Mouse (Mus musculus): Measurements from ENCODE around the gene Fbn1. TPM values are rescaled to one million over a fixed set of nuclear protein-coding genes. Genes with fewer than 3 reads are reported as not detected.

The Fbn1 gene
- polyA plus RNA-seq, 1 experiment from 2014 or later, result 33.6 TPM

- Histone ChIP-seq H3K27me3 (ENCODE audit: control insufficient read depth, insufficient read depth, low read length) (no peaks in the 10 kb centered on the region), H3K36me3 (ENCODE audit: control insufficient read depth, insufficient read depth, low read length) (peaks cover 7% of the 10 kb centered on the region), H3K4me2 (ENCODE audit: low read length) (no peak overlapping the region), H3K4me3 (ENCODE audit: control insufficient read depth in 1 of 2, insufficient read depth in 1 of 2, low read depth in 1 of 2, low read length in 2 of 2) (no peak overlapping the region), H3K9me3 (ENCODE audit: control insufficient read depth, low read length) (no peaks in the 10 kb centered on the region), H3K27ac (replicated peaks in 1 of 2; ENCODE audit: control insufficient read depth in 1 of 2, insufficient read depth in 1 of 2, low read depth in 2 of 2, low read length in 2 of 2) (peak overlapping the region; percentile 57 to 71), H3K4me1 (ENCODE audit: control insufficient read depth in 2 of 2, insufficient read depth in 2 of 2, low read length in 2 of 2) (no peaks in the 10 kb centered on the region), H3K9ac (ENCODE audit: low read length) (no peak overlapping the region)
- ATAC-seq (ENCODE audit: insufficient number of reproducible peaks, insufficient read depth, low FRiP score, low read depth), result no peak
- WGBS, result 80% methylated on average over 15 of the region's 15 CpGs
These were observed 95.4 kb downstream of the Fbn1 start for GRCm38 (mm10) chr2:125412351-125412750.

- peak overlapping the region; percentile 57 to 71; a peak in 3 of 4 replicates for H3K27ac ChIP-seq (replicated peaks in 1 of 2; ENCODE audit: control insufficient read depth in 1 of 2, insufficient read depth in 1 of 2, low read depth in 2 of 2, low read length in 2 of 2)
- no peak overlapping the region for H3K9ac ChIP-seq (ENCODE audit: low read length)
- peaks cover 7% of the 10 kb centered on the region for H3K36me3 ChIP-seq (ENCODE audit: control insufficient read depth, insufficient read depth, low read length)
- no peaks in the 10 kb centered on the region for H3K9me3 ChIP-seq (ENCODE audit: control insufficient read depth, low read length)
- H3K4me3 ChIP-seq (ENCODE audit: control insufficient read depth in 1 of 2, insufficient read depth in 1 of 2, low read depth in 1 of 2, low read length in 2 of 2), result no peak overlapping the region
- H3K4me2 ChIP-seq (ENCODE audit: low read length), result no peak overlapping the region
- 52% methylated on average over 3 of the region's 3 CpGs for WGBS
- H3K4me1 ChIP-seq (ENCODE audit: control insufficient read depth in 2 of 2, insufficient read depth in 2 of 2, low read length in 2 of 2), result no peaks in the 10 kb centered on the region
- 0 out of 2 replicates have a peak, but pooled peaks have one; percentile 43 for ATAC-seq (ENCODE audit: insufficient number of reproducible peaks, insufficient read depth, low FRiP score, low read depth)
- H3K27me3 ChIP-seq (ENCODE audit: control insufficient read depth, insufficient read depth, low read length), result no peaks in the 10 kb centered on the region
These were observed 96.0 kb downstream of the Fbn1 start for GRCm38 (mm10) chr2:125411777-125412176.

- no peak overlapping the region for H3K4me3 ChIP-seq (ENCODE audit: control insufficient read depth in 1 of 2, insufficient read depth in 1 of 2, low read depth in 1 of 2, low read length in 2 of 2)
- H3K4me2 ChIP-seq (ENCODE audit: low read length), result no peak overlapping the region
- no peaks in the 10 kb centered on the region for H3K4me1 ChIP-seq (ENCODE audit: control insufficient read depth in 2 of 2, insufficient read depth in 2 of 2, low read length in 2 of 2)
- ATAC-seq (ENCODE audit: insufficient number of reproducible peaks, insufficient read depth, low FRiP score, low read depth), result no peak
- H3K27ac ChIP-seq (replicated peaks in 1 of 2; ENCODE audit: control insufficient read depth in 1 of 2, insufficient read depth in 1 of 2, low read depth in 2 of 2, low read length in 2 of 2), result no peak overlapping the region; a peak in 1 of 4 replicates
- peaks cover 9% of the 10 kb centered on the region; the same call in 1 of the 2 replicates for H3K36me3 ChIP-seq (ENCODE audit: control insufficient read depth, insufficient read depth, low read length)
- H3K9me3 ChIP-seq (ENCODE audit: control insufficient read depth, low read length), result no peaks in the 10 kb centered on the region
- no peaks in the 10 kb centered on the region for H3K27me3 ChIP-seq (ENCODE audit: control insufficient read depth, insufficient read depth, low read length)
- H3K9ac ChIP-seq (ENCODE audit: low read length), result no peak overlapping the region
- WGBS, result 71% methylated on average over 4 of the region's 4 CpGs
These were observed 103.2 kb downstream of the Fbn1 start for GRCm38 (mm10) chr2:125404509-125405105.

GRCm38 (mm10) chr2:125402276-125402675 is 105.5 kb downstream of the Fbn1 start:
- no peak overlapping the region for H3K27ac ChIP-seq (replicated peaks in 1 of 2; ENCODE audit: control insufficient read depth in 1 of 2, insufficient read depth in 1 of 2, low read depth in 2 of 2, low read length in 2 of 2)
- ATAC-seq (ENCODE audit: insufficient number of reproducible peaks, insufficient read depth, low FRiP score, low read depth), result no peak
- WGBS, result 92% methylated on average over 1 of the region's 1 CpGs

GRCm38 (mm10) chr2:125400121-125400520 is 107.7 kb downstream of the Fbn1 start:
- H3K27me3 ChIP-seq (ENCODE audit: control insufficient read depth, insufficient read depth, low read length), result no peaks in the 10 kb centered on the region
- H3K4me1 ChIP-seq (ENCODE audit: control insufficient read depth in 2 of 2, insufficient read depth in 2 of 2, low read length in 2 of 2), result no peaks in the 10 kb centered on the region
- H3K27ac ChIP-seq (replicated peaks in 1 of 2; ENCODE audit: control insufficient read depth in 1 of 2, insufficient read depth in 1 of 2, low read depth in 2 of 2, low read length in 2 of 2), result no peak overlapping the region
- no peak overlapping the region for H3K9ac ChIP-seq (ENCODE audit: low read length)
- H3K4me2 ChIP-seq (ENCODE audit: low read length), result no peak overlapping the region
- no peaks in the 10 kb centered on the region for H3K9me3 ChIP-seq (ENCODE audit: control insufficient read depth, low read length)
- H3K36me3 ChIP-seq (ENCODE audit: control insufficient read depth, insufficient read depth, low read length), result peaks cover 23% of the 10 kb centered on the region; the same call in 1 of the 2 replicates
- H3K4me3 ChIP-seq (ENCODE audit: control insufficient read depth in 1 of 2, insufficient read depth in 1 of 2, low read depth in 1 of 2, low read length in 2 of 2), result no peak overlapping the region
- WGBS, result 92% methylated on average over 3 of the region's 3 CpGs
- no peak for ATAC-seq (ENCODE audit: insufficient number of reproducible peaks, insufficient read depth, low FRiP score, low read depth)

More at GRCm38 (mm10) chr2:125402276-125402675, 105.5 kb downstream of the Fbn1 start:
- Histone ChIP-seq H3K9ac (ENCODE audit: low read length) (no peak overlapping the region), H3K36me3 (ENCODE audit: control insufficient read depth, insufficient read depth, low read length) (peaks cover 15% of the 10 kb centered on the region; the same call in 1 of the 2 replicates), H3K4me1 (ENCODE audit: control insufficient read depth in 2 of 2, insufficient read depth in 2 of 2, low read length in 2 of 2) (no peaks in the 10 kb centered on the region), H3K27me3 (ENCODE audit: control insufficient read depth, insufficient read depth, low read length) (no peaks in the 10 kb centered on the region), H3K9me3 (ENCODE audit: control insufficient read depth, low read length) (no peaks in the 10 kb centered on the region), H3K4me3 (ENCODE audit: control insufficient read depth in 1 of 2, insufficient read depth in 1 of 2, low read depth in 1 of 2, low read length in 2 of 2) (no peak overlapping the region), H3K4me2 (ENCODE audit: low read length) (no peak overlapping the region)

- Histone ChIP-seq H3K4me1 (ENCODE audit: control insufficient read depth in 2 of 2, insufficient read depth in 2 of 2, low read length in 2 of 2) (no peaks in the 10 kb centered on the region), H3K9me3 (ENCODE audit: control insufficient read depth, low read length) (no peaks in the 10 kb centered on the region), H3K9ac (ENCODE audit: low read length) (no peak overlapping the region), H3K4me2 (ENCODE audit: low read length) (no peak overlapping the region), H3K27me3 (ENCODE audit: control insufficient read depth, insufficient read depth, low read length) (no peaks in the 10 kb centered on the region), H3K4me3 (ENCODE audit: control insufficient read depth in 1 of 2, insufficient read depth in 1 of 2, low read depth in 1 of 2, low read length in 2 of 2) (no peak overlapping the region), H3K36me3 (ENCODE audit: control insufficient read depth, insufficient read depth, low read length) (peaks cover 36% of the 10 kb centered on the region), H3K27ac (replicated peaks in 1 of 2; ENCODE audit: control insufficient read depth in 1 of 2, insufficient read depth in 1 of 2, low read depth in 2 of 2, low read length in 2 of 2) (no peak overlapping the region)
- 72% methylated on average over 7 of the region's 7 CpGs for WGBS
- ATAC-seq (ENCODE audit: insufficient number of reproducible peaks, insufficient read depth, low FRiP score, low read depth), result no peak
These were observed 110.0 kb downstream of the Fbn1 start for GRCm38 (mm10) chr2:125397796-125398195.

- 93% methylated on average over 9 of the region's 9 CpGs for WGBS
- Histone ChIP-seq H3K27ac (replicated peaks in 1 of 2; ENCODE audit: control insufficient read depth in 1 of 2, insufficient read depth in 1 of 2, low read depth in 2 of 2, low read length in 2 of 2) (no peak overlapping the region), H3K4me1 (ENCODE audit: control insufficient read depth in 2 of 2, insufficient read depth in 2 of 2, low read length in 2 of 2) (no peaks in the 10 kb centered on the region), H3K9me3 (ENCODE audit: control insufficient read depth, low read length) (no peaks in the 10 kb centered on the region), H3K9ac (ENCODE audit: low read length) (no peak overlapping the region), H3K4me3 (ENCODE audit: control insufficient read depth in 1 of 2, insufficient read depth in 1 of 2, low read depth in 1 of 2, low read length in 2 of 2) (no peak overlapping the region), H3K27me3 (ENCODE audit: control insufficient read depth, insufficient read depth, low read length) (no peaks in the 10 kb centered on the region), H3K4me2 (ENCODE audit: low read length) (no peak overlapping the region), H3K36me3 (ENCODE audit: control insufficient read depth, insufficient read depth, low read length) (peaks cover 34% of the 10 kb centered on the region)
- ATAC-seq (ENCODE audit: insufficient number of reproducible peaks, insufficient read depth, low FRiP score, low read depth), result no peak
These were observed 113.2 kb downstream of the Fbn1 start for GRCm38 (mm10) chr2:125394428-125395101.
